Mouse (Mus musculus) WW6 (cell line): ENCODE measurements around the gene Olfr222.

Experiments used
- DNase-seq: peaks from one replicate; pipeline ENCODE4 v3.0.0-alpha.2; 2013; ENCODE audit warnings: low read depth, low spot score

Olfr222 gene

GRCm38 (mm10) chr11:59541324-59541723 is 34.7 kb downstream of the Olfr222 start, which contains the start of gene Nlrp3:
TSS of gene Nlrp3 (plus strand) at chr11:59541568.
- no peak for DNase-seq

- no peak for DNase-seq
These were observed 35.9 kb downstream of the Olfr222 start for GRCm38 (mm10) chr11:59540123-59540522.

GRCm38 (mm10) chr11:59538387-59538786 is 37.6 kb downstream of the Olfr222 start:
- DNase-seq, result peak; percentile 62

- DNase-seq, result peak; percentile 67
These were observed 38.6 kb downstream of the Olfr222 start for GRCm38 (mm10) chr11:59537218-59538130.

- DNase-seq, result no peak
These were observed 44.5 kb downstream of the Olfr222 start for GRCm38 (mm10) chr11:59531562-59531961.

GRCm38 (mm10) chr11:59530870-59531535 is 45.0 kb downstream of the Olfr222 start:
- DNase-seq, result no peak

- no peak for DNase-seq
These were observed 45.8 kb downstream of the Olfr222 start for GRCm38 (mm10) chr11:59530221-59530620.

GRCm38 (mm10) chr11:59526472-59527080 is 49.5 kb downstream of the Olfr222 start, which contains the start of gene Zkscan17:
TSS of gene Zkscan17 (minus strand) at chr11:59526751.
- peak; percentile 83 for DNase-seq

GRCm38 (mm10) chr11:59525237-59525636 is 50.8 kb downstream of the Olfr222 start:
- peak; percentile 84 for DNase-seq

- DNase-seq, result no peak
These were observed 51.9 kb downstream of the Olfr222 start for GRCm38 (mm10) chr11:59524150-59524549.
